Mouse (Mus musculus) heart, postnatal 0 days (tissue): ENCODE data around the gene Csmd2.

ENCODE experiments used
- CTCF ChIP-seq: IDR thresholded peaks from 2 replicates; pipeline ENCODE4 v1.5.1; 2016; ENCODE audit warnings: antibody characterized with exemption, control low read depth, low read depth
- EP300 ChIP-seq: IDR thresholded peaks from 2 replicates; pipeline ENCODE4 v1.6.1; 2016; ENCODE audit warnings: antibody characterized with exemption, low read depth

DNA sequence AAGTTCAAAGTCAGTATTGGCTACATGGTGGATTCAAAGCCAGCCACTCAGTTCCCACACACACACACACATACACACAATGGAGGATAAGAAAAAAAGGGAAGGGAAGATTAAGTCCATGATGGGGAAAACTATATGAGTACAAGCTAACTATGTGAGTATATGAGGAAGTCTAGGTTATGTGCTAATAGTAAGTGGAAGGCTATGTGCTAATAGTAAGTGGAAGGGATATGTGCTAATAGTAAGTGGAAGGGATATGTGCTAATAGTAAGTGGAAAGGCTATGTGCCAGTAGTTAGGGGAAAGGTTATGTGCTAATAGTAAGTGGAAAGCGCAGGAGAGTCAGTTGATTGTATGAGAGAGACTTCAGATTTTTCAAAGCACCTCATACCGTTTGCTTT is 453.6 kb downstream of the Csmd2 start:
- TF ChIP-seq EP300 (no peak), CTCF (no peak)
